Mouse (Mus musculus) activated CD4-positive, CD25-positive, alpha-beta regulatory T cell, adult 4 months (primary cell): Measurements from ENCODE around the gene Fbrs. TPM values are rescaled to one million over a fixed set of nuclear protein-coding genes. Genes with fewer than 3 reads are reported as not detected.
"Not testable (repeated sequence)": the region's sequence is repeated elsewhere in the genome, so short reads cannot be mapped to it uniquely, and the experiment has no call there.

Source experiments
- ATAC-seq: one replicate; pipeline ENCODE4 v1.8.0; 2017
- polyA plus RNA-seq, 2 experiments: library from polyadenylated mRNA; unstranded; fragments of 100-300 nt; shearing (Covaris generic); gene quantifications; one replicate each; pipeline ENCODE4 v1.2.1; 2017

Fbrs gene
- polyA plus RNA-seq, 2 experiments from 2014 or later: 17.9 to 25.0 TPM

DNA sequence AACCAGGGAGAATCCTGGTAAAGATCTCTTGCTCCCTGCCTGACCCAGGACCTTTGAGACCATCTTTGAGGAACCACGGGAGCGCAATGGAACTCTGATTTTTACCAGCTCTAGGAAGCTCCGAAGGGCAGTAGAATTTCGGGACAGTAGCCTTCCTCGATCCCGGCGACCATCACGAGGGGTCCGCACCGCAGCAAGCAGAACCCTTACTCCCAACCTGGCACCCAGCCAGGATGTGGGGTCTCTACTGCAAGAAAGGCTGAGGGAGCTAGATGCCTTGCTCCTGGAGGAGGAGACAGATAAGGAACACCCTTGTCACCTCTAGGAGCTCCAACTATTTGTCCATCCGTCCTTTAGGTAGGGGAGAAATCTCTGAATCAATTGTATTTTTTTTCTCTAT, 2.7 kb upstream of the Fbrs start:
- ATAC-seq: no peak

GRCm38 (mm10) chr7:127476855-127477254, 2.1 kb upstream of the Fbrs start:
- ATAC-seq: no peak

- ATAC-seq: peak; percentile 81
These were observed 1.0 kb upstream of the Fbrs start for GRCm38 (mm10) chr7:127477687-127478634.

- ATAC-seq: no peak
These were observed 573 bp downstream of the Fbrs start for GRCm38 (mm10) chr7:127479318-127480225.

DNA sequence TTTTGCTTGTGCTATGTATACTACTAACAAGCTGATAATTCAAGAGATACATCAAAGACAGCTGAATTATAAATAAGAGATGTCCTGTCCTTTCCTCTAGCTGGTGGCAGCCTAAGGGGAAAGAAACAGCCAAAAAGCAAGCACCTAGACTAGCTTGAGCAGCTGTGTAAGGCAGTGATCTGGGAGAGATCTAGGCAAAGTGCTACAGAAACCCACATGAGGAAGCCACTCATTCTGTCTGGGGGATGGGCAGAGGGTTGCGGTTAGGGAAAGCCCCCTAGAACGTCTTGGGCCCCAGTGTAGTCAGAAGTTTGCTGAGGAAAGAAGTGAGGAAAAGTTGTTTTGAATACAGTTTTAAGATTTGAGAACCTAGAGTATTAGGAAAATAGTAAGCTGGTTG, 1.3 kb downstream of the Fbrs start:
- ATAC-seq: no peak

GRCm38 (mm10) chr7:127485416-127485815, 6.4 kb downstream of the Fbrs start:
- no peak for ATAC-seq

DNA sequence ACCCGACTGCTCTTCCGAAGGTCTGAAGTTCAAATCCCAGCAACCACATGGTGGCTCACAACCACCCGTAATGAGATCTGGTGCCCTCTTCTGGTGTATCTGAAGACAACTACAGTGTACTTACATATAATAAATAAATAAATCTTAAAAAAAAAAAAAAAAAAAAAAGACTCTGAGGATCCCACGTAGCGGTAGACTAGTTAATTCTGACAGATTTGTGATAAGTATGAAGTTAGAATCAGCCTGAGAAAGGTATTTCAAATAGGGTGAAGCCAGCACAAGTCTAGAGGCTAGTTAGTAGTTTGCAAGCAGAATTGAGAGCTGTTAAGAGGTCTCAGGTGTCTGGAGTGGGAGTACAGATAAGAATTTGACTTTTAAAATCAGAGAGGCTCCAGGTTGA, 9.4 kb downstream of the Fbrs start:
- not testable (repeated sequence) for ATAC-seq

- no peak for ATAC-seq
These were observed 11.0 kb downstream of the Fbrs start for GRCm38 (mm10) chr7:127489982-127490381.

DNA sequence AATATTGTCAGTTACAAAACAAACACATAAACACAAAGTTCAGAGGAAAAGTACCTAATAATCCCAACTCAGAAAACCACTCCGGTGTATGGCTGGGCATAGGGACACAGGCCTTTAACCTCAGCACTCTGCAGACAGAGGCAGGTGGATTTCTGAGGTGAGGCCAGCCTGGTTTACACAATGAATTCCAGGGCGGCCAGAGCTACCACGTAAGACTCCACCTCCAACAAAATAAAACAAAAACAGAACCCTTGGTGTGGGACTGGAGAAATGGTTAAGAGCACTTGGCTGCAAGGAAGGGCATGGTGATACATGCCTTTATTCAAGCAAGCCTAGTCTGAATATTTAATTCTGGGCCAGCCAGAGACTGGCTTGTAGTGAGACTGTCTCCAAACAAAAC, 12.8 kb downstream of the Fbrs start:
- no peak for ATAC-seq

- ATAC-seq: no peak
These were observed 15.6 kb downstream of the Fbrs start for GRCm38 (mm10) chr7:127494648-127495047.

DNA sequence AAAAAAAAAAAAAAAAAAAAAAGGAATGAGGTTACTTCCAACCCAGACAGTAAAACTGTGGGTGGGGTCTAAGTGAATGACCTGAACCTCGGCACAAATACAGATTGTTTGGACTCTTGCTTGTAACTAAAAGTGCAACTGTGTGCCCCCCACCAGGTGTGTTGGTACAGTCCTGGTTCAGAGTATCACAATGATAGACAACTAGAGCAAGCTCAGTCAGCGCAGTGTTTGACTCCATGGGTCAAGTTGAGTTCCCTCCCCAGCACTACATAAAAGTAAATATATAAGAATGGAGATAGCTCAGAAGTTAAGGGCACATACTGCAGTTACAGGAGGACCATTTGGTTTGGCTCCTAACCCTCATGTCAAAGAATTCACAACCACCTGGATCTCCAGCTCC, 18.4 kb downstream of the Fbrs start:
- ATAC-seq: no peak

- no peak for ATAC-seq
These were observed 19.4 kb downstream of the Fbrs start for GRCm38 (mm10) chr7:127498407-127498806.

GRCm38 (mm10) chr7:127508291-127508690, 29.3 kb downstream of the Fbrs start:
- ATAC-seq: no peak

- not testable (repeated sequence) for ATAC-seq
These were observed 30.8 kb downstream of the Fbrs start for GRCm38 (mm10) chr7:127509830-127510229.

DNA sequence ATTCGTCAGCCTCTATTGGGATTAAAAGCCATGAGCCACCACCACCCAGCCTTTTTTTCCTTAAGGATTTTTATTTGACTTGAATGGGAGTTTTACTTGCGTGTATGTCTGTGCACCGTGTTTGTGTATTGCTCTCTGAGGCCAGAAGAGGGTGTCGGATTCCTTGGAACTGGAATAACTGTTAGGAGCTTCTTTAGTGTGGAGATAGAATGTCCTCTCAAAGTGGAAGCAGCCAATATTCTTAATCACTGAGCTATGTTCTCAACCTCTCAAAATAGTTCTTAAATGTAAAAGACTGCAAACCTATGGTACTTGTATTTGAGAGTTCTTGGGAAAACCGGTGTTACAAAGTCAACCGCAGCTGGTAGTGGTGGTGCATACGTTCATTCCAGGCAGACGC, 32.2 kb downstream of the Fbrs start:
- ATAC-seq: no peak

GRCm38 (mm10) chr7:127511808-127512230, 32.8 kb downstream of the Fbrs start, which contains the start of gene Srcap:
Gene Srcap (plus strand): TSS chr7:127511983.
- peak; percentile 95 for ATAC-seq

- peak; percentile 56 for ATAC-seq
These were observed 33.4 kb downstream of the Fbrs start for GRCm38 (mm10) chr7:127512231-127513015.

DNA sequence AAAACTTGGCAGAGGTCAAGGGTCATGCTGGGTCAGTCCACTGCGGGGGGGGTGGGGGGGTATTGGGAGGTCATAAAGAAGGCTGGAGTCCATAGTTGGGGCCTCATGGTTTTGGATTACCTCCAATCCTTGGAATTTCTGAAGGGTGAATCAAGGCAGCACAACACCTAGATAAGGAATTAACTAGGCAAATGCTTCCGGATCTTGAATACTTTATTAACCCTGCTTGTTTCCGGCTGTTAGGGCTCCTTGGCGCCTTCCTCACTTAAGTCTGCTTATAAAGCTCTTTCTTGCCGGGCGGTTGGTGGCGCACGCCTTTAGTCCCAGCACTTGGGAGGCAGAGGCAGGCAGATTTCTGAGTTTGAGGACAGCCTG, 34.0 kb downstream of the Fbrs start:
- no peak for ATAC-seq

DNA sequence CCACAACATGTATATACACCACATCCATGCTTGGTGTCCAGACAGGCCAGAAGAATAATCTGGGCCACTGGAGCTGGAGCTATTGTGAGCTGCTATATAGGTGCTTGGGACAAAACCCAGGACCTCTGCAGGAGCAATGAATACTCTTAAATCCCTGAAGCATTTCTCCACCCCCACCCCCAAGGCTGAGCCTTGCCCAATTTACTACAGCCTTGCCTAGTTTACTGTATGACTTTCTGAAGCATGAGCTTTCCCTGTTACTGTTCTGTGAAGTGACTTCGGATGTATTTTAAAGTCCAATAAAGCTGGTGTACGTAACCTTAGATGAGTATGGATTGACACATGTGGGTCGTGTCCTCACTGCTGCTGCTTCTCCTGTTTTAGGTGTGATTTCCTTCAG, 34.8 kb downstream of the Fbrs start:
- no peak for ATAC-seq

- ATAC-seq: no peak
These were observed 36.8 kb downstream of the Fbrs start for GRCm38 (mm10) chr7:127515846-127516245.

GRCm38 (mm10) chr7:127516344-127516743, 37.3 kb downstream of the Fbrs start:
- no peak for ATAC-seq

- no peak for ATAC-seq
These were observed 40.3 kb downstream of the Fbrs start, which contains the start of gene Gm42715 for GRCm38 (mm10) chr7:127519284-127519683. Gene Gm42715 (plus strand): TSS chr7:127519584.
